Mouse (Mus musculus) intestine, postnatal 0 days (tissue): ENCODE results near the gene Dido1. TPM values are rescaled to one million over a fixed set of nuclear protein-coding genes. Genes with fewer than 3 reads are reported as not detected.

ENCODE experiments used
- ATAC-seq: fragments of 200-750 bp; cut with Nextera tagmentation; 2 replicates; pipeline ENCODE4 v1.8.0; 2017; ENCODE audit warnings: mild to moderate bottlenecking, moderate TSS enrichment, moderate library complexity
- H3K27ac ChIP-seq: fragments of 300-500 bp; sonication (generic); 2 replicates; pipeline ENCODE4 v1.5.1; 2014; ENCODE audit warnings: mild to moderate bottlenecking, low read depth, low read length, moderate library complexity
- H3K27me3 ChIP-seq: fragments of 300-500 bp; sonication (generic); replicated peaks from 2 replicates; pipeline ENCODE4 v1.6.1; 2014; ENCODE audit warnings: low read length, mixed read lengths; ENCODE audit not compliant: control insufficient read depth, insufficient read depth
- H3K36me3 ChIP-seq: fragments of 300-500 bp; sonication (generic); 2 replicates; pipeline ENCODE4 v1.6.1; 2014; ENCODE audit warnings: mild to moderate bottlenecking, moderate library complexity; ENCODE audit not compliant: control insufficient read depth, insufficient read depth
- H3K4me1 ChIP-seq: fragments of 300-500 bp; sonication (generic); replicated peaks from 2 replicates; pipeline ENCODE4 v1.6.1; 2014; ENCODE audit warnings: antibody characterized with exemption, low read length, mixed read lengths; ENCODE audit not compliant: control insufficient read depth, insufficient read depth
- H3K4me2 ChIP-seq: fragments of 300-500 bp; sonication (generic); replicated peaks from 2 replicates; pipeline ENCODE4 v1.6.1; 2014; ENCODE audit warnings: low read depth, mild to moderate bottlenecking, moderate library complexity
- H3K4me3 ChIP-seq: fragments of 300-500 bp; sonication (generic); 2 replicates; pipeline ENCODE4 v1.5.1; 2014; ENCODE audit warnings: low read depth, low read length
- H3K9ac ChIP-seq: fragments of 300-500 bp; sonication (generic); 2 replicates; pipeline ENCODE4 v1.6.1; 2014; ENCODE audit warnings: mild to moderate bottlenecking, low read depth, low read length
- H3K9me3 ChIP-seq: fragments of 300-500 bp; sonication (generic); 2 replicates; pipeline ENCODE4 v1.6.1; 2016; ENCODE audit warnings: mixed run types; ENCODE audit not compliant: control insufficient read depth
- CTCF ChIP-seq: sonication (generic); IDR thresholded peaks from 2 replicates; pipeline ENCODE4 v1.5.1; 2016; ENCODE audit warnings: low read depth, mild to moderate bottlenecking, control low read depth, antibody characterized with exemption, moderate library complexity
- WGBS: fragments of 180-500 bp; shearing (Covaris S2); extraction: QIAGEN DNeasy Blood & Tissue Kit; methylation state at CpG from one replicate; pipeline ENCODE4 v1.1.7; 2014; 5-methylcytosine and 5-hydroxymethylcytosine counted together
- polyA plus RNA-seq: library from polyadenylated mRNA; unstranded; fragments of >200 nt; fragmentation: Nextera tagmentation; extraction: Ambion mirVana; gene quantifications from 2 replicates; pipeline ENCODE4 v1.2.1, GENCODE M21; 2015

The Dido1 gene
- polyA plus RNA-seq, 1 experiment from 2014 or later: 7.8 TPM

GRCm38 (mm10) chr2:180746569-180747192 lies 36.9 kb upstream of the Dido1 start:
- 48% methylated on average over 5 of the region's 5 CpGs for WGBS
- Histone ChIP-seq H3K4me2 (no peak overlapping the region), H3K4me3 (no peak overlapping the region), H3K36me3 (no peaks in the 10 kb centered on the region), H3K9ac (no peak overlapping the region), H3K9me3 (no peaks in the 10 kb centered on the region), H3K27ac (no peak overlapping the region), H3K4me1 (no peaks in the 10 kb centered on the region), H3K27me3 (peaks cover 5% of the 10 kb centered on the region; the same call in 1 of the 2 replicates)
- no peak for ATAC-seq
- TF ChIP-seq CTCF: no peak

GRCm38 (mm10) chr2:180745248-180745927 lies 35.6 kb upstream of the Dido1 start:
- peak; percentile 100 for TF ChIP-seq CTCF
- Histone ChIP-seq H3K36me3 (no peaks in the 10 kb centered on the region), H3K4me3 (no peak overlapping the region), H3K27me3 (peaks cover 5% of the 10 kb centered on the region; the same call in 1 of the 2 replicates), H3K4me2 (no peak overlapping the region), H3K9ac (no peak overlapping the region), H3K9me3 (no peaks in the 10 kb centered on the region), H3K27ac (no peak overlapping the region), H3K4me1 (no peaks in the 10 kb centered on the region)
- ATAC-seq: peak; percentile 58
- WGBS: 32% methylated on average over 17 of the region's 17 CpGs

- no peak for ATAC-seq
- TF ChIP-seq CTCF: no peak
- Histone ChIP-seq H3K27me3 (peaks cover 5% of the 10 kb centered on the region; the same call in 1 of the 2 replicates), H3K9ac (no peak overlapping the region), H3K4me2 (no peak overlapping the region), H3K4me3 (no peak overlapping the region), H3K9me3 (no peaks in the 10 kb centered on the region), H3K36me3 (no peaks in the 10 kb centered on the region), H3K27ac (no peak overlapping the region), H3K4me1 (no peaks in the 10 kb centered on the region)
- 89% methylated on average over 2 of the region's 2 CpGs for WGBS
Observed at GRCm38 (mm10) chr2:180743321-180743720, 33.5 kb upstream of the Dido1 start.

- Histone ChIP-seq H3K9me3 (no peaks in the 10 kb centered on the region), H3K4me2 (no peak overlapping the region), H3K27me3 (peaks cover 5% of the 10 kb centered on the region; the same call in 1 of the 2 replicates), H3K9ac (no peak overlapping the region), H3K4me3 (no peak overlapping the region), H3K4me1 (no peaks in the 10 kb centered on the region), H3K36me3 (no peaks in the 10 kb centered on the region), H3K27ac (no peak overlapping the region)
- WGBS: 80% methylated on average over 6 of the region's 6 CpGs
- TF ChIP-seq CTCF: no peak
- ATAC-seq: no peak
Observed at GRCm38 (mm10) chr2:180742820-180743219, 33.0 kb upstream of the Dido1 start.

- WGBS: 62% methylated on average over 7 of the region's 7 CpGs
- no peak for ATAC-seq
- Histone ChIP-seq H3K36me3 (no peaks in the 10 kb centered on the region), H3K4me2 (no peak overlapping the region), H3K27ac (no peak overlapping the region), H3K4me1 (no peaks in the 10 kb centered on the region), H3K9me3 (no peaks in the 10 kb centered on the region), H3K9ac (no peak overlapping the region), H3K27me3 (peaks cover 5% of the 10 kb centered on the region; the same call in 1 of the 2 replicates), H3K4me3 (no peak overlapping the region)
- TF ChIP-seq CTCF: no peak
Observed at GRCm38 (mm10) chr2:180741421-180741820, 31.6 kb upstream of the Dido1 start.

- H3K4me2 ChIP-seq: no peak overlapping the region
- no peak overlapping the region for H3K27ac ChIP-seq
- no peaks in the 10 kb centered on the region for H3K4me1 ChIP-seq
- H3K27me3 ChIP-seq: no peaks in the 10 kb centered on the region
- no peak; the same call in 1 of the 2 replicates for TF ChIP-seq CTCF
- H3K9ac ChIP-seq: no peak overlapping the region
- no peaks in the 10 kb centered on the region for H3K9me3 ChIP-seq
- H3K36me3 ChIP-seq: no peaks in the 10 kb centered on the region
- no peak overlapping the region for H3K4me3 ChIP-seq
- WGBS: 36% methylated on average over 3 of the region's 3 CpGs
- no peak for ATAC-seq
Observed at GRCm38 (mm10) chr2:180740349-180740748, 30.6 kb upstream of the Dido1 start.
